Mouse (Mus musculus) ES-Bruce4 (cell line): Measurements from ENCODE around the gene Pdzrn3. TPM values are rescaled to one million over a fixed set of nuclear protein-coding genes. Genes with fewer than 3 reads are reported as not detected.

ENCODE experiments used
- H3K27ac ChIP-seq: 2 replicates; pipeline ENCODE4 v1.5.1; 2012; ENCODE audit warnings: low read length, inconsistent platforms; ENCODE audit not compliant: insufficient read depth
- H3K27me3 ChIP-seq: 2 replicates; pipeline ENCODE4 v1.6.1; 2012; ENCODE audit warnings: mild to moderate bottlenecking, low read length, inconsistent platforms; ENCODE audit not compliant: control insufficient read depth, poor library complexity, insufficient read depth, severe bottlenecking
- H3K36me3 ChIP-seq: 2 replicates; pipeline ENCODE4 v1.6.1; 2012; ENCODE audit warnings: inconsistent platforms, mild to moderate bottlenecking, low read length, moderate library complexity; ENCODE audit not compliant: control insufficient read depth, poor library complexity, insufficient read depth, severe bottlenecking
- H3K4me1 ChIP-seq: one replicate; pipeline ENCODE4 v1.8.1; 2011; ENCODE audit warnings: low read length; ENCODE audit not compliant: control insufficient read depth, insufficient read depth
- H3K4me3 ChIP-seq: 2 replicates; pipeline ENCODE4 v1.5.1; 2011; ENCODE audit warnings: low read depth, mild to moderate bottlenecking, low read length
- H3K9ac ChIP-seq: 2 replicates; pipeline ENCODE4 v1.6.1; 2012; ENCODE audit warnings: low read depth, mild to moderate bottlenecking, inconsistent platforms; ENCODE audit not compliant: poor library complexity, severe bottlenecking
- H3K9me3 ChIP-seq: replicated peaks from 2 replicates; pipeline ENCODE4 v1.6.1; 2012; ENCODE audit warnings: mild to moderate bottlenecking, low read length, inconsistent platforms; ENCODE audit not compliant: control insufficient read depth, poor library complexity, insufficient read depth, severe bottlenecking
- CTCF ChIP-seq: IDR thresholded peaks from one replicate; pipeline ENCODE4 v1.8.1; 2011; ENCODE audit warnings: low read depth, low read length
- EP300 ChIP-seq: IDR thresholded peaks from 2 replicates; pipeline ENCODE4 v1.6.1; 2011; ENCODE audit warnings: low read depth, low read length; ENCODE audit not compliant: insufficient read depth
- POLR2A ChIP-seq: IDR thresholded peaks from one replicate; pipeline ENCODE4 v1.8.1; 2011; ENCODE audit warnings: low read length; ENCODE audit not compliant: insufficient read depth
- polyA plus RNA-seq: library from polyadenylated mRNA; stranded (reverse); fragments of >200 nt; gene quantifications from 2 replicates; pipeline ENCODE4 v1.2.4, GENCODE M21; 2011; ENCODE audit warnings: low read depth; ENCODE audit not compliant: missing spikeins, insufficient read depth, insufficient read length

Pdzrn3 gene
- polyA plus RNA-seq, 1 experiment, result 3.1 TPM

DNA sequence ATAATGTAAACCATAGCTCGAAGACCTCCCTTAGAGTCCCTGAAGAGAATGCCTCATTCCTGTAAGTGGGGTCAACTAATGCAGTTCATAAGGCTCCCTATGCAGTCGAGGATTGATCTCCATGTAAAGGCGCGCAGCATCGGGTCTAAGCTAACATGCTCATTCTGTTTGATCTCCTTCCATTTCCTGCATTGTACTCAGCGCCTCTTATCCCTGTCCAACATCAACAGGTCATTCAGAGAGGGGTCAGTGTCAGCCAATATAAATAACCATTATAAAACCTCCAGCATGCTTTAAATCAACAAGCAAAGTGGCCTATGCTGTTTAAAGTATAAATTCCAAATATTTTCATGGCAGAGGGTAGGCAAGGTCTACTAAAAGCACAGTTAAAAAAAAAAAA lies 159.9 kb downstream of the Pdzrn3 start:
- no peak overlapping the region for H3K9ac ChIP-seq
- no peaks in the 10 kb centered on the region for H3K9me3 ChIP-seq
- no peak for TF ChIP-seq CTCF
- TF ChIP-seq POLR2A, result no peak
- TF ChIP-seq EP300, result no peak

GRCm38 (mm10) chr6:101215436-101215791 lies 162.3 kb downstream of the Pdzrn3 start:
- Histone ChIP-seq H3K4me3 (no peak overlapping the region), H3K36me3 (no peaks in the 10 kb centered on the region), H3K9me3 (no peaks in the 10 kb centered on the region), H3K27me3 (0 out of 2 replicates have a peak, but pooled peaks cover 2% of the 10 kb centered on the region), H3K4me1 (no peaks in the 10 kb centered on the region), H3K27ac (no peak overlapping the region), H3K9ac (no peak overlapping the region)
- TF ChIP-seq POLR2A (no peak), EP300 (no peak), CTCF (no peak)

More for the DNA sequence above, 159.9 kb downstream of the Pdzrn3 start:
- no peaks in the 10 kb centered on the region for H3K36me3 ChIP-seq
- 0 out of 2 replicates have a peak, but pooled peaks cover 2% of the 10 kb centered on the region for H3K27me3 ChIP-seq
- no peak overlapping the region for H3K27ac ChIP-seq
- H3K4me1 ChIP-seq, result no peaks in the 10 kb centered on the region
- H3K4me3 ChIP-seq, result no peak overlapping the region

GRCm38 (mm10) chr6:101214734-101215435 lies 162.8 kb downstream of the Pdzrn3 start:
- TF ChIP-seq POLR2A (no peak), CTCF (no peak)
- Histone ChIP-seq H3K27me3 (0 out of 2 replicates have a peak, but pooled peaks cover 2% of the 10 kb centered on the region), H3K4me1 (no peaks in the 10 kb centered on the region), H3K27ac (no peak overlapping the region), H3K9ac (no peak overlapping the region), H3K9me3 (no peaks in the 10 kb centered on the region), H3K36me3 (no peaks in the 10 kb centered on the region), H3K4me3 (no peak overlapping the region)

DNA sequence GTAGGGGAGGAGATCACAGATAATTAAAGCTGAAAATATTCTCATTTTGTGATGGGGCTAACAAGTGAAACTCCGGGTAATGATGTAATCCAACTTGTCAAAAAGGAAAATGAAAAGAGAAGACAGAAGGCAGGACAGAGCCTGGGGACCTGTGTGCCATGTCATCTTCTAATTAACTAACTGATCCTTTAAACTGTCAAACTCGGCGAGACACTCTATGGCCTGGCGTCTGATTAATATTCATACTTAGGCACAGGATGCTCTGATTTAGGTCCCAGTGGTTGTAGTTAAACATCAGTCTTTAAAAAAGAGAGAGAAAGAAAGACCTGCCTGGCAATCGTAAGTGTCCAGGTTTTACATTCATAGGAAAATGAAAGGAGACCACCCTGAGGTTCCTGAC lies 164.6 kb downstream of the Pdzrn3 start:
- no peaks in the 10 kb centered on the region for H3K4me1 ChIP-seq
- H3K4me3 ChIP-seq, result no peak overlapping the region
- no peak overlapping the region for H3K27ac ChIP-seq
- H3K36me3 ChIP-seq, result no peaks in the 10 kb centered on the region
- TF ChIP-seq EP300 (no peak), POLR2A (no peak), CTCF (no peak)
- H3K9me3 ChIP-seq, result no peaks in the 10 kb centered on the region
- H3K27me3 ChIP-seq, result 0 out of 2 replicates have a peak, but pooled peaks cover 2% of the 10 kb centered on the region
- no peak overlapping the region for H3K9ac ChIP-seq

- H3K27me3 ChIP-seq, result no peaks in the 10 kb centered on the region
- no peak for TF ChIP-seq CTCF
- TF ChIP-seq POLR2A, result no peak
- TF ChIP-seq EP300, result no peak
- H3K27ac ChIP-seq, result no peak overlapping the region
- no peak overlapping the region for H3K9ac ChIP-seq
- no peaks in the 10 kb centered on the region for H3K9me3 ChIP-seq
- H3K4me1 ChIP-seq, result no peaks in the 10 kb centered on the region
- H3K36me3 ChIP-seq, result no peaks in the 10 kb centered on the region
- H3K4me3 ChIP-seq, result no peak overlapping the region
Measured at GRCm38 (mm10) chr6:101212086-101212485, 165.6 kb downstream of the Pdzrn3 start.

GRCm38 (mm10) chr6:101211361-101211841 lies 166.3 kb downstream of the Pdzrn3 start:
- no peak overlapping the region for H3K9ac ChIP-seq
- H3K27ac ChIP-seq, result no peak overlapping the region
- H3K4me3 ChIP-seq, result no peak overlapping the region
- H3K9me3 ChIP-seq, result no peaks in the 10 kb centered on the region
- no peaks in the 10 kb centered on the region for H3K27me3 ChIP-seq
- no peaks in the 10 kb centered on the region for H3K36me3 ChIP-seq
- H3K4me1 ChIP-seq, result no peaks in the 10 kb centered on the region
- no peak for TF ChIP-seq CTCF
- TF ChIP-seq POLR2A, result no peak
- no peak for TF ChIP-seq EP300
